Mouse (Mus musculus) hindbrain, embryonic 13.5 days (tissue): ENCODE results near the gene Ift122. TPM values are rescaled to one million over a fixed set of nuclear protein-coding genes. Genes with fewer than 3 reads are reported as not detected.
A peak's percentile ranks its signal among the peaks of the same experiment; 100 is the strongest.

ENCODE experiments used
- ATAC-seq: fragments of 200-750 bp; cut with Nextera tagmentation; 2 replicates; pipeline ENCODE4 v1.8.0; 2017; ENCODE audit warnings: moderate TSS enrichment; ENCODE audit not compliant: low FRiP score
- H3K27ac ChIP-seq: fragments of 300-500 bp; sonication (generic); 2 replicates; pipeline ENCODE4 v1.5.1; 2015; ENCODE audit warnings: inconsistent platforms, mild to moderate bottlenecking, moderate library complexity
- H3K27me3 ChIP-seq: fragments of 300-500 bp; sonication (generic); 2 replicates; pipeline ENCODE4 v1.6.1; 2015; ENCODE audit warnings: mild to moderate bottlenecking, inconsistent platforms
- H3K36me3 ChIP-seq: fragments of 300-500 bp; sonication (generic); 2 replicates; pipeline ENCODE4 v1.6.1; 2015; ENCODE audit warnings: mild to moderate bottlenecking, inconsistent platforms
- H3K4me1 ChIP-seq: fragments of 300-500 bp; sonication (generic); replicated peaks from 2 replicates; pipeline ENCODE4 v1.6.1; 2015; ENCODE audit warnings: inconsistent platforms
- H3K4me2 ChIP-seq: fragments of 300-500 bp; sonication (generic); 2 replicates; pipeline ENCODE4 v1.6.1; 2015; ENCODE audit warnings: inconsistent platforms, mild to moderate bottlenecking, moderate library complexity
- H3K4me3 ChIP-seq: fragments of 300-500 bp; sonication (generic); 2 replicates; pipeline ENCODE4 v1.5.1; 2015; ENCODE audit warnings: mild to moderate bottlenecking, inconsistent platforms
- H3K9ac ChIP-seq: fragments of 300-500 bp; sonication (generic); 2 replicates; pipeline ENCODE4 v1.6.1; 2015; ENCODE audit warnings: mild to moderate bottlenecking, inconsistent platforms
- H3K9me3 ChIP-seq: fragments of 300-500 bp; sonication (generic); 2 replicates; pipeline ENCODE4 v1.6.1; 2016; ENCODE audit warnings: inconsistent platforms
- WGBS: fragments of 180-500 bp; shearing (Covaris S2); methylation state at CpG from one replicate; pipeline ENCODE4 v1.1.7; 2015; 5-methylcytosine and 5-hydroxymethylcytosine counted together
- polyA plus RNA-seq: library from polyadenylated mRNA; unstranded; fragments of >200 nt; fragmentation: Nextera tagmentation; extraction: Ambion mirVana; gene quantifications from 2 replicates; pipeline ENCODE4 v1.2.1, GENCODE M21; 2015

Gene Ift122
- polyA plus RNA-seq, 1 experiment from 2014 or later, result 27.7 TPM

- WGBS, result 33% methylated on average over 16 of the region's 16 CpGs
- no peaks in the 10 kb centered on the region for H3K36me3 ChIP-seq
- peak overlapping the region; percentile 13; the same call in 1 of the 2 replicates for H3K9ac ChIP-seq
- no peaks in the 10 kb centered on the region for H3K27me3 ChIP-seq
- H3K9me3 ChIP-seq, result no peaks in the 10 kb centered on the region
- no peak overlapping the region for H3K4me3 ChIP-seq
- no peak overlapping the region for H3K4me2 ChIP-seq
- H3K27ac ChIP-seq, result peak overlapping the region; percentile 18; the same call in 1 of the 2 replicates
- ATAC-seq, result no peak
- peaks cover 30% of the 10 kb centered on the region for H3K4me1 ChIP-seq
These were observed 103.8 kb downstream of the Ift122 start for GRCm38 (mm10) chr6:115956922-115957601.

GRCm38 (mm10) chr6:115957681-115958080 is 104.4 kb downstream of the Ift122 start:
- Histone ChIP-seq H3K4me3 (no peak overlapping the region), H3K27me3 (no peaks in the 10 kb centered on the region), H3K36me3 (no peaks in the 10 kb centered on the region), H3K9ac (0 out of 2 replicates have a peak overlapping the region, but pooled peaks have one; percentile 13), H3K9me3 (no peaks in the 10 kb centered on the region), H3K27ac (no peak overlapping the region; the same call in 1 of the 2 replicates), H3K4me2 (no peak overlapping the region), H3K4me1 (peaks cover 30% of the 10 kb centered on the region)
- WGBS, result 42% methylated on average over 6 of the region's 6 CpGs
- ATAC-seq, result no peak

- H3K4me2 ChIP-seq, result no peak overlapping the region
- ATAC-seq, result no peak
- peaks cover 28% of the 10 kb centered on the region for H3K4me1 ChIP-seq
- H3K9ac ChIP-seq, result no peak overlapping the region
- no peaks in the 10 kb centered on the region for H3K9me3 ChIP-seq
- H3K27me3 ChIP-seq, result no peaks in the 10 kb centered on the region
- WGBS, result 95% methylated on average over 9 of the region's 9 CpGs
- H3K4me3 ChIP-seq, result no peak overlapping the region
- no peaks in the 10 kb centered on the region for H3K36me3 ChIP-seq
- no peak overlapping the region for H3K27ac ChIP-seq
These were observed 105.2 kb downstream of the Ift122 start for GRCm38 (mm10) chr6:115958445-115958844.

GRCm38 (mm10) chr6:115959151-115959691 is 106.0 kb downstream of the Ift122 start:
- no peak overlapping the region for H3K27ac ChIP-seq
- 77% methylated on average over 7 of the region's 7 CpGs for WGBS
- ATAC-seq, result no peak
- peaks cover 28% of the 10 kb centered on the region for H3K4me1 ChIP-seq
- H3K4me3 ChIP-seq, result no peak overlapping the region
- 0 out of 2 replicates have a peak, but pooled peaks cover 5% of the 10 kb centered on the region for H3K27me3 ChIP-seq
- no peak overlapping the region for H3K4me2 ChIP-seq
- H3K9ac ChIP-seq, result no peak overlapping the region
- no peaks in the 10 kb centered on the region for H3K9me3 ChIP-seq
- no peaks in the 10 kb centered on the region for H3K36me3 ChIP-seq

- whole genome bisulfite sequencing, result 92% methylated on average over 19 of the region's 19 CpGs
- no peaks in the 10 kb centered on the region for H3K36me3 ChIP-seq
- no peak overlapping the region for H3K27ac ChIP-seq
These were observed 107.1 kb downstream of the Ift122 start for GRCm38 (mm10) chr6:115960322-115960721.

GRCm38 (mm10) chr6:115961743-115962142 is 108.5 kb downstream of the Ift122 start:
- ATAC-seq, result no peak
- WGBS, result 78% methylated on average over 3 of the region's 3 CpGs
- H3K4me3 ChIP-seq, result no peak overlapping the region

More at GRCm38 (mm10) chr6:115960322-115960721, 107.1 kb downstream of the Ift122 start:
- no peak overlapping the region for H3K9ac ChIP-seq
- H3K4me3 ChIP-seq, result no peak overlapping the region
- ATAC-seq, result no peak
- no peak overlapping the region for H3K4me2 ChIP-seq
- H3K4me1 ChIP-seq, result peaks cover 23% of the 10 kb centered on the region
- 0 out of 2 replicates have a peak, but pooled peaks cover 5% of the 10 kb centered on the region for H3K27me3 ChIP-seq
- H3K9me3 ChIP-seq, result no peaks in the 10 kb centered on the region

GRCm38 (mm10) chr6:115962439-115963085 is 109.3 kb downstream of the Ift122 start:
- ATAC-seq, result no peak
- Histone ChIP-seq H3K36me3 (no peaks in the 10 kb centered on the region), H3K27me3 (0 out of 2 replicates have a peak, but pooled peaks cover 8% of the 10 kb centered on the region), H3K27ac (no peak overlapping the region), H3K9ac (no peak overlapping the region), H3K4me1 (peaks cover 10% of the 10 kb centered on the region), H3K4me3 (no peak overlapping the region), H3K4me2 (no peak overlapping the region), H3K9me3 (no peaks in the 10 kb centered on the region)
- WGBS, result 41% methylated on average over 23 of the region's 23 CpGs

More at GRCm38 (mm10) chr6:115961743-115962142, 108.5 kb downstream of the Ift122 start:
- H3K27me3 ChIP-seq, result 0 out of 2 replicates have a peak, but pooled peaks cover 5% of the 10 kb centered on the region
- peaks cover 18% of the 10 kb centered on the region for H3K4me1 ChIP-seq
- H3K27ac ChIP-seq, result no peak overlapping the region
- H3K36me3 ChIP-seq, result no peaks in the 10 kb centered on the region
- no peaks in the 10 kb centered on the region for H3K9me3 ChIP-seq
- no peak overlapping the region for H3K9ac ChIP-seq
- H3K4me2 ChIP-seq, result no peak overlapping the region

GRCm38 (mm10) chr6:115963656-115964055 is 110.4 kb downstream of the Ift122 start:
- H3K9me3 ChIP-seq, result no peaks in the 10 kb centered on the region
- H3K4me1 ChIP-seq, result peaks cover 14% of the 10 kb centered on the region
- no peak overlapping the region for H3K4me3 ChIP-seq
- 0 out of 2 replicates have a peak, but pooled peaks cover 8% of the 10 kb centered on the region for H3K27me3 ChIP-seq
- 76% methylated on average over 9 of the region's 9 CpGs for WGBS
- no peak overlapping the region for H3K9ac ChIP-seq
- no peaks in the 10 kb centered on the region for H3K36me3 ChIP-seq
- no peak overlapping the region for H3K4me2 ChIP-seq
- ATAC-seq, result no peak
- H3K27ac ChIP-seq, result no peak overlapping the region

GRCm38 (mm10) chr6:115966227-115966966 is 113.1 kb downstream of the Ift122 start:
- no peak for ATAC-seq
- Histone ChIP-seq H3K9ac (no peak overlapping the region), H3K4me1 (peaks cover 25% of the 10 kb centered on the region), H3K4me3 (no peak overlapping the region), H3K36me3 (no peaks in the 10 kb centered on the region), H3K9me3 (no peaks in the 10 kb centered on the region), H3K4me2 (no peak overlapping the region), H3K27me3 (0 out of 2 replicates have a peak, but pooled peaks cover 8% of the 10 kb centered on the region), H3K27ac (no peak overlapping the region)
- 93% methylated on average over 19 of the region's 19 CpGs for WGBS

- Histone ChIP-seq H3K36me3 (no peaks in the 10 kb centered on the region), H3K27ac (no peak overlapping the region), H3K4me3 (no peak overlapping the region), H3K4me1 (peaks cover 34% of the 10 kb centered on the region), H3K27me3 (0 out of 2 replicates have a peak, but pooled peaks cover 8% of the 10 kb centered on the region), H3K4me2 (no peak overlapping the region), H3K9me3 (no peaks in the 10 kb centered on the region), H3K9ac (no peak overlapping the region)
- ATAC-seq, result no peak
- 94% methylated on average over 15 of the region's 15 CpGs for WGBS
These were observed 114.1 kb downstream of the Ift122 start for GRCm38 (mm10) chr6:115967291-115967880.

- H3K4me2 ChIP-seq, result no peak overlapping the region
- no peak for ATAC-seq
- WGBS, result 69% methylated on average over 5 of the region's 5 CpGs
These were observed 114.8 kb downstream of the Ift122 start for GRCm38 (mm10) chr6:115968086-115968485.

More at GRCm38 (mm10) chr6:115968086-115968485, 114.8 kb downstream of the Ift122 start:
- Histone ChIP-seq H3K27ac (no peak overlapping the region), H3K4me1 (peaks cover 40% of the 10 kb centered on the region), H3K27me3 (0 out of 2 replicates have a peak, but pooled peaks cover 8% of the 10 kb centered on the region), H3K4me3 (no peak overlapping the region), H3K36me3 (no peaks in the 10 kb centered on the region), H3K9ac (no peak overlapping the region), H3K9me3 (no peaks in the 10 kb centered on the region)
